Mouse (Mus musculus) erythroblast, embryonic 14.5 days (primary cell): ENCODE data around the gene Sltm.

Experiments used
- GATA1 ChIP-seq: IDR thresholded peaks from 2 replicates; pipeline ENCODE4 v1.6.1; 2012; ENCODE audit warnings: low read length, inconsistent platforms, mixed read lengths
- TAL1 ChIP-seq: IDR thresholded peaks from 3 replicates; pipeline ENCODE4 v1.6.1; 2012; ENCODE audit warnings: low read length, inconsistent platforms, mixed read lengths

- TF ChIP-seq TAL1 (no peak), GATA1 (no peak)
Measured at GRCm38 (mm10) chr9:70544831-70545230, 2.3 kb downstream of the Sltm start.
